Mouse (Mus musculus) adrenal gland, postnatal 25 days (tissue): ENCODE measurements around the gene Mocs1. TPM values are rescaled to one million over a fixed set of nuclear protein-coding genes. Genes with fewer than 3 reads are reported as not detected.
A peak's percentile ranks its signal among the peaks of the same experiment; 100 is the strongest.

Experiments
- DNase-seq: peaks from one replicate; pipeline ENCODE4 v3.0.0; 2021; ENCODE audit warnings: mixed read lengths
- total RNA-seq: library from RNA; stranded (reverse); gene quantifications from 2 replicates; pipeline ENCODE4 v1.2.3, GENCODE M21; 2021

Gene Mocs1
- total RNA-seq, 1 experiment from 2014 or later, result 52.2 TPM

DNA sequence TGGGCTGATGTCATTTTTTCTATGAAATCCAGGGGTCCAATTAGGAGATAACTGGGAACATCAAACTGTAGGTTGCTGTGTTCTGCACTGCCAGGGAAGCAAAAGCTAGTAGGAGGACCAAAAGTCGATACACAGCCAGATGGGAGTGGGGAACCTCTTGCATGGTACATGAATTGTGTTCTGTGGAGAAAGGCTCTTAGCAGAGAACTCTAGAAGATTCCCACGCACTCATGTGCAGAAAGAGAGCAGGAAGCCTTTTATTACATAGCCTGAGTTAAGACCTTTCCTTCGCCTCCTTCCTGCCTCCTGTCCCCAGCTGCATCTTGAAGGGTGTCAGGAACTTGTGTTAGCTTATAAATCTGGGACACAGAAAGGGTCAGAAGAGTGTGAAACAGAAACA is 53.7 kb downstream of the Mocs1 start:
- no peak for DNase-seq

DNA sequence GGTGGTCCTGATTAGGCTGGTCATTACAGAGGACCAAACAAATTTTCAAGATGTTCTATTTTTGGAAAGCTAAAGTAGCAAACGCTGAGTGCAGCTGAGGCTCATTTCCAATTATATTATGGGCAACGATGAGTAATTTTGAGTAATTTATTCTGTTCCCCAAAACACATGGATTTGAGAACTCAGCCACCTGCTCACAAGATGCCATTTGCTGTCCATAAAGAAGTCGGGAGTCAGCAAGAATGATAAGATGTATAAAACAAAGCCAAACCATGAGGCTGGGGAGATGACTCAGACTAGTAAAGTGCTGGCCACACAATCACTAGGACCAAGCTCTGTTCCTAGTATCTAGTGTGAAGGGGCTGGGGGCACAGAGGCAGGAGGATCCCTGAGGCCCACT is 56.3 kb downstream of the Mocs1 start:
- DNase-seq, result no peak

DNA sequence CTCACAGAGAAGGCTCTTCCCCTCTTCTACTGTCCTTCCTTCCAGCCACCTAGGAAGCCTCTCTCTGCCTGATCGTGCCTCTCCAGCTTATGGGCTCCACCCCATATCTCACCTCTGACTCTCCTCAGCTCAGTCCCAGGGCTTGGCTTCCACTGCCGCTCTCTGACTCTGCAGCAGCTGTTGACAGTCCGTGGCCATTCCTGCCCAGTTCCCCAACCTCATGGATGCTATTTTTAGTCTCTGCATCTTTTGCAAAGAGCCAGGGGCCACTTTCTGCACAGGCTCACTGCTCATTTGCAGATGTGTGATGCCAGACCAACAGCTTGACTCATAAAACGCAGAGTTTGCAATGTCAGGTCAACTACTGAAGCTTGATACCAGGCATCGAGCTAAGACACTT is 60.9 kb downstream of the Mocs1 start:
- DNase-seq, result no peak

DNA sequence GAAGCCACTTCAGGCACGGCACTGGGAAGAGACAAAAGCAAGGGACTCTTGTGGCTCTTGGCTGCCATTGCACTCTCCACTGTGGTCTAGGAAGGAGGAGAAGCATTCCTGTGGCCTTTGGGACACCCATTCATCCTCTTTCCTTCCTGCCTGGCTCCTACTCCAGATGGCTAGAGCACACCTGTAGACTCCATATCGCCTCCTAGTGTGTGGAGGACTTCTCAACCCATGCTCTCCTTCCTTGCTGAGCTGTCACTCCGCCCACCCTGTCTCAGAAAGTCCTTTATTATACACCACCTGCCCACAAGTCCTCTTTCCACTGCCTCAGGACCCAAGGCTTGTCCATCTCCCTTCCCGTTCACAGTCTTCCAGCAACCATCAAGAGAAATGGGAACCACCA is 65.1 kb downstream of the Mocs1 start:
- DNase-seq, result no peak

DNA sequence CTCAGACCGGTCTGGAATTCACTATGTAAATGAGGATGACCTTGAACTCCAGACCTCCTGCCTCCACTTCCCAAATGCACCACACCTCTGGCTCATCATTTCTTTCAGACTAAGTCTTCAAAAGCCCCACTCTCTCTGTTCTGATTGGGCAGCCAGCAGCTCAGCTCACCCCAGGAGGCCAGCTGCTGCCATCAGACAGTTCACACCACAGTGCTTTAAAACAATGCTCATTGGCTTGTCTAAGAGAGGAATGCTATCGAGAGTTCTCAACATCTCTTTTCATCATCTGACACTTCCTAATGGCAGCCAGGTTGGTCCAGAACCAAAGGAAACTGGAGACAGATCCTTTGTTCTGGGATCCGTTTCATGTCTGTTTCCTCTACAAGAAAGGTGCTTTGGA is 70.0 kb downstream of the Mocs1 start:
- no peak for DNase-seq

DNA sequence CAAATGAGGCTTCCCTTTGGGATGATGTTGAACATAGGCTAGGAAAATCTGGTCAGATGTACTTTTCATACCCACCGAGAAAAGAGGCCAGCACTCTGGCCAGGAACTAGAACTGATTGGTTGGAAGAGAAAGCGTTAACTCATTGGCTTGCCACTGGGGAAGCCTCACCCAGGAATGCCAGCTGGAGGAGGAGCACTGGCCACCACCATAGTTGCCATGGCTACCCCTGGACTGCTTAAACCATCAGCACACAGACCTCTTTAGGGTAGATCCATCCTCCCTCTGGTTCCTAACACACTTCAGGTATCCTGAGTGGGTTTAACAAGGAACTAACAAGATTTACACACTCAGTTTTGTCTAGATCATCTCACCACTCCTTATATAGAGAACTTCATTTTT is 71.5 kb downstream of the Mocs1 start:
- DNase-seq, result no peak

DNA sequence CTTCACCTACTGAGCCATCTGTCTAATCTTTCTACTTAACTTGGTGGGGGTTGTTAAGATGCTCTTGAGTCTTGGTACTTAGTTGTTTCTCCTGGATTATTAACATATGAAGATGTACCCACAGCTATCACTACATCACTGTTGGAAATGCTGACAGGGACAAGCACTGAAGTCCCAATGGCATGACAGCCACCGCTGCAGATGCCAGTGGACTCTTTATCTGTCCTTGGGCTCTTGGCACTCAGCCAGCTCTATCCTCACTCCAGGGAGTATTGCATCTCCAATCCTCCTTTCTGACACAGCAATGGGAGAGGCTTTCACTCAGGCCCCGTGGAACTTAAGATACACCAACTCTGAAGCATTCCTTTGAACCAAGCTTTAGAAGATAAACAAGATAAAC is 72.1 kb downstream of the Mocs1 start:
- peak; percentile 74 for DNase-seq

DNA sequence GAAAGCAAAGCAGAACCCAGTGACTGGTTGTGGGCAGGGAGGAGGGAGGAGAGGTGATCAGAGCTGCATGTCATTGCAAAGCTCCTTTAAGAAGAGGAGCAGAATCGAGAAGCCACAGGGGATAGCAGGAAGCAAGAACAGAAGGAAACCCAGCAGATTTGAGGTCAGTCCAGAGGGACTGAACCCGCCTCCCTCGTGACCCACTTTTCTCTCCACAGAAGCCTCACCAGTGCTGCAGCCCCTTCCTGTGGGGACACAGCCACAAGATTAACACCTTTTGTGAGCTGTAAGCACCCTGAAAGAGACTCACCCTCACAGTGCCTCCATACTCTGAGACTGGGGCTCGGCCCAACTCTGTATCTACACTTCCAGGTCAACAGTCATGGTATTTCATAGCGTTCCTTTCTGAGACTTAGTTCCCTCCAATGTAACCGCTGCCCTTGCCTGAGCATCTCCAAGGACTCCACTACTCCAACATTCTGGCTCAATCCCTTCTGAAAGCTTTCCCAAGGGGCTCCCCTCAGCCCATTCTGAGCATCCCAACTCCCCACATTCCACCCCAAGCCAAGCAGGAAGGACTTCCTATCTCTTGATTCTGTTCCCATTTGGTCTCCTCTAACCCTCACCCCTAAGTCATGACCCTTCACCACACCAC is 75.2 kb downstream of the Mocs1 start:
- DNase-seq, result no peak

Other genes with a start within 250 kb of the Mocs1 start
- 25.6 and 31.0 TPM in 2 replicates for gene Daam2, start 136.0 kb downstream of the Mocs1 start, total RNA-seq
- gene Kif6, start 186.8 kb downstream of the Mocs1 start, total RNA-seq, result 0.62 and 1.3 TPM in 2 replicates